7 mouse cellular contexts compared by ENCODE assay signal in genomic region chr7:96170924-96171595, GRCm38 (mm10). TPM values are rescaled to one million over a fixed set of nuclear protein-coding genes. Genes with fewer than 3 reads are reported as not detected.
DNase-seq lines count a peak whose midpoint lies in the region; ATAC-seq and TF ChIP-seq lines count a peak whose summit lies in the region.

TSS of gene Tenm4 (plus strand) at chr7:96171246.

- peak within 1 kb of the TSS; percentile 37; the same call in 1 of the 2 replicates for H3K4me2 ChIP-seq in lung, embryonic 14.5 days
- peak within 1 kb of the TSS; percentile 33 for H3K4me2 ChIP-seq in embryonic facial prominence, embryonic 14.5 days (ENCODE audit: low read depth, low read length)
- H3K4me2 ChIP-seq in stomach, embryonic 16.5 days (ENCODE audit: low read depth, low read length): peak within 1 kb of the TSS; percentile 26; the same call in 1 of the 2 replicates

- no peak within 1 kb of the TSS for H3K4me3 ChIP-seq in lung, embryonic 14.5 days (ENCODE audit: low read depth, low read length)
- H3K4me3 ChIP-seq in embryonic facial prominence, embryonic 14.5 days (ENCODE audit: low read depth, low read length): no peak within 1 kb of the TSS
- H3K4me3 ChIP-seq in stomach, embryonic 16.5 days (replicated peaks; ENCODE audit: low read length): no peak within 1 kb of the TSS; the same call in 1 of the 2 replicates

- peaks cover 8% of the 10 kb centered on the region for H3K4me1 ChIP-seq in lung, embryonic 14.5 days (ENCODE audit: insufficient read depth)
- peaks cover 7% of the 10 kb centered on the region for H3K4me1 ChIP-seq in embryonic facial prominence, embryonic 14.5 days (ENCODE audit: control insufficient read depth, insufficient read depth, low read length)
- peaks cover 13% of the 10 kb centered on the region; the same call in 1 of the 2 replicates for H3K4me1 ChIP-seq in stomach, embryonic 16.5 days (ENCODE audit: control insufficient read depth, insufficient read depth, low read length)

- no peaks in the 10 kb centered on the region for H3K27me3 ChIP-seq in lung, embryonic 14.5 days (ENCODE audit: insufficient read depth, low read length)
- no peaks in the 10 kb centered on the region; the same call in 1 of the 2 replicates for H3K27me3 ChIP-seq in embryonic facial prominence, embryonic 14.5 days (replicated peaks; ENCODE audit: control insufficient read depth, insufficient read depth, low read length)
- no peaks in the 10 kb centered on the region for H3K27me3 ChIP-seq in stomach, embryonic 16.5 days (ENCODE audit: control insufficient read depth, insufficient read depth, low read length)

- WGBS in lung, embryonic 14.5 days: 34% methylated on average over 14 of the region's 14 CpGs
- 30% methylated on average over 14 of the region's 14 CpGs for WGBS in embryonic facial prominence, embryonic 14.5 days
- WGBS in stomach, embryonic 16.5 days: 36% methylated on average over 14 of the region's 14 CpGs

- H3K27ac ChIP-seq in lung, embryonic 14.5 days (ENCODE audit: low read depth): no peak within 1 kb of the TSS
- no peak within 1 kb of the TSS for H3K27ac ChIP-seq in embryonic facial prominence, embryonic 14.5 days (replicated peaks; ENCODE audit: low read depth, low read length)
- H3K27ac ChIP-seq in stomach, embryonic 16.5 days (ENCODE audit: low read length): no peak within 1 kb of the TSS

- DNase-seq in lung, embryonic 14.5 days: no peak
- DNase-seq in lung, postnatal 25 days (ENCODE audit: low spot score): no peak
- DNase-seq in embryonic facial prominence, embryonic 14.5 days (ENCODE audit: low spot score): peak; percentile 45
- DNase-seq in layer of hippocampus, postnatal 36 days: no peak
- DNase-seq in cerebellum, postnatal 14 days: no peak
- DNase-seq in cerebellum, postnatal 25 days: no peak

- H3K9me3 ChIP-seq in lung, embryonic 14.5 days (ENCODE audit: low read depth, low read length): no peaks in the 10 kb centered on the region
- H3K9me3 ChIP-seq in embryonic facial prominence, embryonic 14.5 days (ENCODE audit: control insufficient read depth, low read length): no peaks in the 10 kb centered on the region
- no peaks in the 10 kb centered on the region for H3K9me3 ChIP-seq in stomach, embryonic 16.5 days (replicated peaks; ENCODE audit: control insufficient read depth, low read length)

- no peak for TF ChIP-seq CTCF in lung, embryonic 14.5 days (IDR thresholded peaks at IDR 0.05; ENCODE audit: low read depth)

- ATAC-seq in lung, embryonic 14.5 days (ENCODE audit: insufficient read depth): 0 out of 2 replicates have a peak, but pooled peaks have one; percentile 1
- ATAC-seq in embryonic facial prominence, embryonic 14.5 days (ENCODE audit: low read depth): peak; percentile 50; the same call in 1 of the 2 replicates
- ATAC-seq in stomach, embryonic 16.5 days (ENCODE audit: insufficient read depth, low FRiP score): no peak

- H3K9ac ChIP-seq in lung, embryonic 14.5 days: no peak within 1 kb of the TSS
- H3K9ac ChIP-seq in embryonic facial prominence, embryonic 14.5 days (ENCODE audit: low read depth, low read length): 0 out of 2 replicates have a peak within 1 kb of the TSS, but pooled peaks have one; percentile 30
- no peak within 1 kb of the TSS for H3K9ac ChIP-seq in stomach, embryonic 16.5 days (ENCODE audit: low read length)

- no peaks in the 10 kb centered on the region for H3K36me3 ChIP-seq in lung, embryonic 14.5 days (ENCODE audit: insufficient read depth)
- no peaks in the 10 kb centered on the region for H3K36me3 ChIP-seq in embryonic facial prominence, embryonic 14.5 days (ENCODE audit: control insufficient read depth, insufficient read depth, low read length)
- H3K36me3 ChIP-seq in stomach, embryonic 16.5 days (ENCODE audit: control insufficient read depth, insufficient read depth, low read length): no peaks in the 10 kb centered on the region

RNA-seq across cellular contexts. Expression of gene Tenm4, which starts in this region (rescaled TPM):
- polyA plus RNA-seq in lung, embryonic 14.5 days (2014; fragmentation: Nextera tagmentation; extraction: Ambion mirVana): 24.3 and 24.9 TPM in 2 replicates
- 31.3 and 33.4 TPM in 2 replicates for polyA plus RNA-seq in embryonic facial prominence, embryonic 14.5 days (2014; fragmentation: Nextera tagmentation; extraction: Ambion mirVana)
- 100 to 1,000 TPM; 116 to 124 TPM for total RNA-seq in layer of hippocampus, postnatal 36 days (2021)
- 18.8 and 22.7 TPM in 2 replicates for polyA plus RNA-seq in stomach, embryonic 16.5 days (2015; fragmentation: Nextera tagmentation; extraction: Ambion mirVana)
